Mouse (Mus musculus) CH12.LX (cell line): Measurements from ENCODE around the gene Tyms. TPM values are rescaled to one million over a fixed set of nuclear protein-coding genes. Genes with fewer than 3 reads are reported as not detected.

Source experiments
- DNase-seq: peaks from one replicate; pipeline ENCODE4 v3.0.0-alpha.2; 2013; ENCODE audit errors: extremely low read depth
- H3K27ac ChIP-seq: 2 replicates; pipeline ENCODE4 v1.5.1; 2012; ENCODE audit warnings: low read depth, mild to moderate bottlenecking, control low read depth, moderate library complexity; ENCODE audit not compliant: insufficient read depth
- H3K27me3 ChIP-seq: replicated peaks from 2 replicates; pipeline ENCODE3; 2012; ENCODE audit warnings: inconsistent platforms
- H3K36me3 ChIP-seq, 2 experiments: replicated peaks in 1 of 2; 2 replicates each; pipeline versions ENCODE3 to v1.6.1; 2012; ENCODE audit warnings: inconsistent platforms in 1 of 2, low read length in 1 of 2, mild to moderate bottlenecking in 1 of 2, mixed read lengths in 1 of 2, moderate library complexity in 1 of 2; ENCODE audit not compliant: control insufficient read depth in 1 of 2, insufficient read depth in 1 of 2
- H3K4me1 ChIP-seq, 2 experiments: 2 replicates each; pipeline ENCODE4 v1.6.1; 2012; ENCODE audit warnings: inconsistent platforms in 1 of 2, moderate library complexity in 1 of 2; ENCODE audit not compliant: insufficient read depth in 2 of 2, control insufficient read depth in 1 of 2
- H3K4me2 ChIP-seq: 2 replicates; pipeline ENCODE4 v1.6.1; 2012; ENCODE audit warnings: low read depth, mild to moderate bottlenecking, control low read depth; ENCODE audit not compliant: poor library complexity, insufficient read depth, severe bottlenecking
- H3K4me3 ChIP-seq, 3 experiments: fragments of 150-350 bp in 1 of 3; sonication (generic) in 1 of 3; replicated peaks in 1 of 3; 2 replicates each; pipeline versions ENCODE3 to v1.5.1; 2011 to 2012; ENCODE audit warnings: low read depth in 2 of 3, low read length in 2 of 3, mild to moderate bottlenecking in 2 of 3, moderate library complexity in 2 of 3, control low read depth in 1 of 3, improper control_type of control experiment in 1 of 3, inconsistent platforms in 1 of 3, mixed read lengths in 1 of 3; ENCODE audit not compliant: poor library complexity in 1 of 3
- H3K79me2 ChIP-seq: replicated peaks from 2 replicates; pipeline ENCODE4 v1.6.1; 2012; ENCODE audit warnings: mild to moderate bottlenecking, moderate library complexity; ENCODE audit not compliant: control insufficient read depth, poor library complexity, insufficient read depth, severe bottlenecking; ENCODE audit errors: extremely low read depth
- H3K9ac ChIP-seq: 2 replicates; pipeline ENCODE4 v1.6.1; 2012; ENCODE audit warnings: low read depth, mild to moderate bottlenecking, control low read depth, moderate library complexity; ENCODE audit not compliant: insufficient read depth
- H3K9me3 ChIP-seq: replicated peaks from 2 replicates; pipeline ENCODE3; 2012; ENCODE audit warnings: low read length, inconsistent platforms, mixed read lengths
- BHLHE40 ChIP-seq: IDR thresholded peaks from 2 replicates; pipeline ENCODE4 v1.6.1; 2011; ENCODE audit warnings: mild to moderate bottlenecking, low read depth, low read length, improper control_type of control experiment
- CHD1 ChIP-seq: IDR thresholded peaks from 2 replicates; pipeline ENCODE4 v1.6.1; 2012; ENCODE audit warnings: low read depth, low read length, improper control_type of control experiment, inconsistent platforms
- CHD2 ChIP-seq: IDR thresholded peaks from 2 replicates; pipeline ENCODE4 v1.6.1; 2011; ENCODE audit warnings: low read length, improper control_type of control experiment
- CTCF ChIP-seq, 2 experiments: IDR thresholded peaks in 1 of 2; conservative IDR thresholded peaks in 1 of 2; 2 replicates each; pipeline ENCODE4 v1.5.1; 2011 to 2012; ENCODE audit warnings: low read depth in 2 of 2, low read length in 2 of 2, improper control_type of control experiment in 1 of 2, inconsistent platforms in 1 of 2, mild to moderate bottlenecking in 1 of 2, moderate library complexity in 1 of 2
- ETS1 ChIP-seq: conservative IDR thresholded peaks from 2 replicates; pipeline ENCODE4 v1.6.1; 2012; ENCODE audit warnings: low read depth, mild to moderate bottlenecking, inconsistent platforms, low read length, improper control_type of control experiment, moderate library complexity
- GABPA ChIP-seq: IDR thresholded peaks from 2 replicates; pipeline ENCODE4 v1.6.1; 2012; ENCODE audit warnings: low read depth, low read length, improper control_type of control experiment, inconsistent platforms; ENCODE audit not compliant: insufficient replicate concordance
- IRF4 ChIP-seq: IDR thresholded peaks from 2 replicates; pipeline ENCODE4 v1.6.1; 2014; ENCODE audit warnings: low read depth, mild to moderate bottlenecking, inconsistent platforms, low read length, improper control_type of control experiment
- JUND ChIP-seq: conservative IDR thresholded peaks from 2 replicates; pipeline ENCODE4 v1.6.1; 2011; ENCODE audit warnings: low read depth, low read length, improper control_type of control experiment
- KAT2A ChIP-seq: IDR thresholded peaks from 2 replicates; pipeline ENCODE4 v1.6.1; 2012; ENCODE audit warnings: low read length, improper control_type of control experiment, inconsistent platforms; ENCODE audit not compliant: insufficient replicate concordance
- MAZ ChIP-seq: IDR thresholded peaks from 2 replicates; pipeline ENCODE4 v1.6.1; 2012; ENCODE audit warnings: low read depth, mild to moderate bottlenecking, inconsistent platforms, low read length, improper control_type of control experiment, moderate library complexity
- MEF2A ChIP-seq: IDR thresholded peaks from 2 replicates; pipeline ENCODE4 v1.6.1; 2014; ENCODE audit warnings: low read depth, mild to moderate bottlenecking, inconsistent platforms, low read length, improper control_type of control experiment, borderline replicate concordance
- NELFE ChIP-seq: IDR thresholded peaks from 2 replicates; pipeline ENCODE4 v1.6.1; 2011; ENCODE audit warnings: low read depth, low read length, improper control_type of control experiment
- POLR2A ChIP-seq: IDR thresholded peaks from 2 replicates; pipeline ENCODE4 v1.6.1; 2011; ENCODE audit warnings: low read depth, mild to moderate bottlenecking, improper control_type of control experiment, low read length
- RAD21 ChIP-seq: IDR thresholded peaks from 2 replicates; pipeline ENCODE4 v1.6.1; 2011; ENCODE audit warnings: low read depth, mild to moderate bottlenecking, low read length, improper control_type of control experiment, moderate library complexity
- SIN3A ChIP-seq: IDR thresholded peaks from 2 replicates; pipeline ENCODE4 v1.6.1; 2012; ENCODE audit warnings: low read length, improper control_type of control experiment, inconsistent platforms
- UBTF ChIP-seq: IDR thresholded peaks from 2 replicates; pipeline ENCODE4 v1.6.1; 2012; ENCODE audit warnings: low read depth, mild to moderate bottlenecking, inconsistent platforms, low read length, improper control_type of control experiment, moderate library complexity
- USF1 ChIP-seq: IDR thresholded peaks from 2 replicates; pipeline ENCODE4 v1.6.1; 2014; ENCODE audit warnings: low read depth, mild to moderate bottlenecking, inconsistent platforms, low read length, improper control_type of control experiment
- ZC3H11A ChIP-seq: IDR thresholded peaks from 2 replicates; pipeline ENCODE4 v1.6.1; 2012; ENCODE audit warnings: low read depth, mild to moderate bottlenecking, inconsistent platforms, low read length, improper control_type of control experiment
- ZKSCAN1 ChIP-seq: IDR thresholded peaks from 2 replicates; pipeline ENCODE4 v1.6.1; 2012; ENCODE audit warnings: low read depth, inconsistent platforms, low read length, improper control_type of control experiment, borderline replicate concordance
- ZMIZ1 ChIP-seq: IDR thresholded peaks from 2 replicates; pipeline ENCODE4 v1.6.1; 2012; ENCODE audit warnings: low read depth, mild to moderate bottlenecking, inconsistent platforms, low read length, improper control_type of control experiment
- dilution Hi-C: fragments of 300-500 bp; cut with MboI; formaldehyde crosslinking; loops from 2 replicates; pipeline ENCODE4 v1.14.3; 2020; ENCODE audit warnings: low sequenced_read_pairs; ENCODE audit not compliant: extremely low pct_unique_long_range_greater_than_20kb, extremely low pct_ligation_motif_present
- in situ Hi-C: fragments of 300-500 bp; cut with MboI; formaldehyde crosslinking; loops from 3 replicates; pipeline ENCODE4 v1.14.3; 2019; ENCODE audit warnings: low sequenced_read_pairs, low pct_ligation_motif_present, low pct_unique_long_range_greater_than_20kb, mixed read lengths
- polyA plus RNA-seq: library from polyadenylated mRNA; unstranded; fragments of >175 nt; gene quantifications from 2 replicates; pipeline ENCODE4 v1.2.1, GENCODE M21; 2012; ENCODE audit warnings: low read depth; ENCODE audit not compliant: insufficient read length
- total RNA-seq, 2 experiments: library from RNA; depleted of rRNA; stranded (reverse); fragments of 300-350 nt in 1 of 2; fragments of >200 nt in 1 of 2; gene quantifications; 2 replicates each; pipeline ENCODE4 v1.2.3; 2012 to 2014

Tyms gene
- total and polyA plus RNA-seq, 3 experiments, result 153 to 260 (median 193) TPM

DNA sequence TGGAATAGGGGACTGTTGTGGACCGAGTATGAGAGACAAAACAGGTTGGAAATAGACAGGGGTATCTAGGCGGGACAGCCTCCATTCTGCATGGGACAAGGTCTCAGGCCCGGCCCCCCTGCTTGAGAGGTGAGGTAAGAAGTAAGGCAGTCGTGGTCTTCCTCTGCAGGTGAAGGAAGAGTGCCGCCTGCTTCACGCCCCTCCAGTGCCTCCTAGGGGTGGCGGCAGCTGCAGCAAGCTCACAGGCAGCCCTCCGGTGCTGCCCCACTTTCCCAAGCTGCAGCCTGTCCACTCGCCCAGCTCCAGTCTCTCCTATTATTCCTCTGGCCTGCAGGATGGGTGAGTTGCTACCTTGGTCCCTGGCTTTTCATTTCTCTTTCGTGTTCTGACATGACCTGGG lies 42.3 kb upstream of the Tyms start:
- H3K27me3 ChIP-seq, result no peaks in the 10 kb centered on the region
- H3K36me3 ChIP-seq, result peaks cover 22 to 54% of the 10 kb centered on the region in 2 experiments
- no peak overlapping the region for H3K27ac ChIP-seq
- H3K4me1 ChIP-seq, result peaks cover 2 to 19% of the 10 kb centered on the region in 2 experiments; a peak in 2 of 4 replicates
- TF ChIP-seq ZC3H11A (no peak), SIN3A (no peak), CHD1 (no peak), ETS1 (no peak), CTCF (conservative IDR thresholded peaks at IDR 0.05 in 1 of 2, IDR thresholded peaks at IDR 0.05 in 1 of 2; ENCODE audit: low read depth in 2 of 2, low read length in 2 of 2) (no peak), KAT2A (no peak), MAZ (no peak), RAD21 (no peak), BHLHE40 (no peak), ZKSCAN1 (no peak), CHD2 (no peak), USF1 (no peak), POLR2A (no peak), UBTF (no peak), ZMIZ1 (no peak)
- no peak overlapping the region for H3K4me3 ChIP-seq
- in situ Hi-C loops (no loop called here), dilution Hi-C loops (no loop called here)
- no peak overlapping the region for H3K4me2 ChIP-seq
- peaks cover 12% of the 10 kb centered on the region for H3K9me3 ChIP-seq
- H3K79me2 ChIP-seq, result no peaks in the 10 kb centered on the region
- no peak overlapping the region for H3K9ac ChIP-seq
- DNase-seq, result no peak

- H3K4me2 ChIP-seq, result no peak overlapping the region
- in situ Hi-C loops (no loop called here), dilution Hi-C loops (no loop called here)
- DNase-seq, result no peak
- no peaks in the 10 kb centered on the region for H3K27me3 ChIP-seq
- peaks cover 2 to 17% of the 10 kb centered on the region in 2 experiments; a peak in 2 of 4 replicates for H3K4me1 ChIP-seq
- H3K79me2 ChIP-seq, result no peaks in the 10 kb centered on the region
- no peak overlapping the region for H3K27ac ChIP-seq
- no peak overlapping the region for H3K9ac ChIP-seq
- TF ChIP-seq NELFE (no peak), GABPA (no peak), MEF2A (no peak), KAT2A (no peak), IRF4 (no peak), RAD21 (no peak), UBTF (no peak), JUND (no peak)
- H3K36me3 ChIP-seq, result peaks cover 14 to 45% of the 10 kb centered on the region in 2 experiments
- peaks cover 12% of the 10 kb centered on the region for H3K9me3 ChIP-seq
- no peak overlapping the region for H3K4me3 ChIP-seq
Measured at GRCm38 (mm10) chr5:30114761-30115140, 41.3 kb upstream of the Tyms start.
